Mouse (Mus musculus): ENCODE measurements at regions not wholly inside any gene's neighbourhood (a gene's known extent, or its start where the extent isn't known, plus 50 kb on each side); places are given as distances from the start of the nearest gene placed in this dataset.

DNA sequence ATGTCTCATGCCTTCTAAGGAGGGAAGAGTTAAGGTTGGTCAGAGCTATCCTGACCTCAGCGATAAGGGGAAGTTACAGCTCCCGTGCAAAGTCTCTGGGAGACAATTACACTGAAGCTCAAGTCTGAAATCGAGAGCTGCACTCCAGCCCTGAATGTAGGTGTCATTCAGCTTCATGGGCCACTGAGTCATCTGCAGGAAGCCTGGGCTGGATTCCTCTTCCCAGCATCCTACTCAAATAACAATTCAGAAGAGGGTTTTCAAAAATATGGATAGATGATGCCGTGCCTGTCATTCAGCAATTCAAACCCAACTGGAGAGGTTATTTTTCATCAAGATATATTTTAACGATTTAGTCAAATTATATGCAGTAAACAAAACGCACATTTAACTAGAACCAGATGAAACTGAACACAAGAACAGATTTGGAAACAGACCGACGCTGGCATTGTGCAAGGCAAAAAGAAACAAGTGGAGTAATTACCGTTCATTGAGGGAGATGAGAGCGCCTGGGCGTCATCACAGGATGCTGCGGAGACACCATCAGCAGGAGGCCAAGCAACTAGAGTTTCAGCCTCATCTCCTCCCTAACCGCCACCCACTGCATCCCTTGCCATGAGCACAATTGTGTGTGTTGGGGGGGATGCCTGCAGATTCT, 57.8 kb upstream of the Cfap46 start:
- DNase-seq, result no peak

DNA sequence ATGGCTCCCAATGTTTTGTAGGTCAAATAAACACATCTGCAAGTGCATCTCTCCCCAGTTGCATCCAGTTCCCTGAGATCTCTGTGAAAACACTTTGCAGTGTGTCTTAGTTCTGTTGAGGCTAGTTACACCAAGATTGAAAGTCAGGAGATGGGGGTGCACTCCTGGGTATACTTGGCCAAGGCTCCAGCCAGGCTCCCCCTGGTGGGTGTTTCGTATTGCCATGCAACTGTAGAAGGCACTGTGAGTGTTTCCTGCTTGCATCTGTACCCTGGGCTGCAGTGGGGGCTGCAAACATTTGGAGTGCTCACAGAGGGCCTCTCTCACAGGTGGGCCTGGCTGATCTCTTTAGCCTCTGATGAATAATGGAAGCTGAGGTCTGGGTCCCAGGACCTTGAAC, 63.2 kb upstream of the Cfap46 start:
- peak; percentile 42 to 54 for DNase-seq

DNA sequence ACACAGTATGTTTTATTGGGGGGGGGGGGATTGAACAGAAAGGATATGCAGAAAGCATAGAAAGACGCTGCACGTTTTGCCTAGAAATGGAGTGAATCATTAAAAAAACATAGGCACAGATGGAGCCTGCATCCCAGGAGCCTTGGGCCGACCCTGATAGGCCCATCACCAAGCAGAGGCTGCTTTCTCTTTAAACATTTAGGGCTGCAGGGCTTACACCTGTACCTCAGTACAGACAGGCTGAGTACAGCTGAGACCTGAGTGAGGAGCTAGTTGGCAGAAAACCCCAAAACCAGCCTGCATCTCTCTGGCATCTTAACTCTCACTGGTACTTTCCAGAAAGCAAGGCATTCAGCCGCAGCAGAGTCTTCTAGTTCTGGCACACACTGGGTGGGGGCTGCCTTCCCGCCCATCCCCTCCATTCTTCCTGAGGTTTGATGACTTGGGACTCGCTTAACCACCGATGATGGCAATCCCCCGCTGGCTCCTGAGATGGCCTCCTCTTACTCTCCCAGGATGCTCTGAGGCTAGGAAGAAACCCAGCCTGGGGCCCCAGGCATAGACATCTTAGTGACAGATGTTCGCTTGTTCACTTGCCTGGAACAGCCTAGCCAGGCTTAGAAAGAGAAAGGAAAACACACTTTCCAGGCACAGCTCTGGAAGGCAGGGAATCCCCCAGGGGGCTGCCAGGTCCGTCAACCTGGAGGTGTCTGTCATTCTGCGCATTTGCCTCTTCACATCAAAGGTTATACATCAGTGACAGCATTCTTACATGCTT, 63.9 kb upstream of the Cfap46 start:
- DNase-seq, result no peak

DNA sequence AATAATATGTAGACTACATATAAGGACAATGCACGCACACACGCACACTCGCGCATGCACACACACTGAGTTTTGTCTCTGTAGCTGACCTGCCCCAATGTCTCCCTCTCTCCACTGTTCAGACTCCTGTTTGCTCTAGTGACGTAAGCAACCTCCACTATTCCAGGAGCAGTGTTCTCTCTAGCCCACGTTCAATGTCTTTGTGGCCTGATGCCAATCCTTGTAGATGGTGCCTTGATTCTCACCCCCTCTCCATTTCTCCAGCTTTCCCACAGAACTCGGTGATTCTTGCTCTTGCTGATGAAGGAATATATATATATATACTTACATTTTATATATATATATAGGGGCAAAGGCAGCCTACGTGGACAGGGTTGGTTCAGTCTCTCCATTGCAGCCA, 71.4 kb upstream of the Cfap46 start:
- DNase-seq, result no peak

DNA sequence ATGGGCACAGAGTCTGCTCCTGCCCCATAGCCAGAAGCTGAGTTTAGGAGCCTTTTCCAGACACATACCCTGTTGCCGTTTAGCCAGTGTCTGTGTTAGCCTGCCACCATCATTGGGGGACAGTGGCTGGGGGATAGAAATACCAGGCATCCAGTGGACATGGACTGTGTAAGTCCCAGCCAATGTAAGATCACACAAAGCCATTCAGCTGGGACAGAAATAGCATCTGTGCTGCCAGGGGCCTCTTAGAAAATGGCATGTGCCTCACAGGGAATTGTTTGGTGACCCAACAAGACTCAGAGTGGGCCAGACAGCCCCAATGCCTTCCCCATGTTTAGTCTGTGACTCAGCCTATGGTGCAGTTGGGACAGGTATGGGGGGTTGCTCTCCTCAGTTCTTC, 71.5 kb upstream of the Adgra1 start:
- DNase-seq, result no peak

DNA sequence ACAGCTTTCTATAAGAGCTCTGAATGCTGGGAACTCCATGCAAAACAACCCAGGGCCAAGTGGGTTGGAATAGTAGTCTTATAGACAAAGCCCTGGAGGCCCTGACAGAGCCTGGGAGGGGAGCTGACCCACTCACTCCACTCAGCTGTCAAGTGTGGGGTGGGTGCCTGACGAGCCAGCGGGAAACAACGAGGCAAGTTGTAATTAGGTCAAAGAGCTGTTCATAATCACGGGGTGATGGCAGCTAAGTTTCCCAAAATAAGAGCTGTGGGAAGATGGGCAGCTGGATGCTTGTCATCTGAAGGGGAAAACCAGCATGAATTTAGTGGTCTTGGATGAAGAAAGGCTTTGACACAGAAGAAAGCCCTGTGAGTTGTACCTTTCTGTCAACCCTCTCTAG, 70.7 kb upstream of the Adgra1 start:
- no peak for DNase-seq

DNA sequence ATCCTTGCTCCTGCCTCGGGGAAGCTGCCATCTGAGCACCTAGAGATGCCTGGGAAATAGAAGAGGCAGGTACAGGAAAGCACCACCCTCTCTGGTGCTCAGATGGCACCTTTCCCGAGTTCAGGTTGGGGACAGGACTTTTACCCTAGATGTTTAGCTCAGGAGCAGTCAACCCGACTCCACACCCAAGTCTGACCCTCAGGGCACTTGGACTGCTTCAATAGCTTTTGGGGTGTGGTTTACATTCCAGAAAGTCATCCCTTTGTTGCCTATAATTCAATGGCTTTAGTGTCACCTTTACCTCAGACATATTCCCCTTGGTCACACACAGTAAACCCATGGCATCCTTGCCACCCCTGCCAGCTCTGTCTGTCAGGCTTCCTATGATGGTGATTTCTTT, 67.7 kb upstream of the Adgra1 start:
- no peak for DNase-seq

DNA sequence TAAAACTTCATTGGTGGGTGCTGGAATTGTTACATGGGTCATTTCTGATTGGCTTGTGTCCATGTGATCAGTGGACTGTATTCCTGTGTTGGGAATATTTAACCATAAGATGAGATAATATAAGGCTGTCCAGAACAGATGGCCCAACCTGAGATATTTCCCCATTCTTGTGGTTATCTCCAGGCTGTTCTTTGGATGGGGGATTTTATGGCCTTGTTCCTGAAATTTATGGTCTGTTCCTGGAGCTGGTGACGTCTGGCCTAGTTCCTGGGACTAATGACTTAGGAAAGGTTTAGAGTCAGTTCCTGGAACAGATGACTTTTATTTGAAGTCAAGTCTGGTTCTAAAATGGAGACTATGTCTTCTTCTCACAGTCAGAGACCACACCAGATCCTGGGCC, 64.8 kb upstream of the Adgra1 start:
- no peak for DNase-seq

DNA sequence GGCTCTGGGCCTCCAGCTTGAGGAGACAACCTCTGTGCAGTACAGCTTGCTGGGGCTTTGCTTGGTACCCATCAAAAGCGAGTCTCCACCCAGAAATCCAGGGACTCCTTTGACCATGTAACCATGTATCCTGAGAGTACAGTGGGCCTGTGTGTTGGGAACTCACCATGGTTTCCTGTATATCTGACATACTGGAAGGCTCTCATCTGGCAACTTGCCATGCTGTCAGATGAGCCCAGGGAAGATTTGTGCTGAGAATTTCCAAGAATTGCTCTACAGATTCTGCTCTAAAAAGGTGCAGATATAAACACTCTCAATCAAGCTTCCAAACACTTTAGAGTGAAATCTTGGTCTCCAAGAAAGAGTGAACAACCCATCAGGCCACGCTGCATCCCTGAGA, 56.7 kb upstream of the Adgra1 start:
- no peak for DNase-seq

DNA sequence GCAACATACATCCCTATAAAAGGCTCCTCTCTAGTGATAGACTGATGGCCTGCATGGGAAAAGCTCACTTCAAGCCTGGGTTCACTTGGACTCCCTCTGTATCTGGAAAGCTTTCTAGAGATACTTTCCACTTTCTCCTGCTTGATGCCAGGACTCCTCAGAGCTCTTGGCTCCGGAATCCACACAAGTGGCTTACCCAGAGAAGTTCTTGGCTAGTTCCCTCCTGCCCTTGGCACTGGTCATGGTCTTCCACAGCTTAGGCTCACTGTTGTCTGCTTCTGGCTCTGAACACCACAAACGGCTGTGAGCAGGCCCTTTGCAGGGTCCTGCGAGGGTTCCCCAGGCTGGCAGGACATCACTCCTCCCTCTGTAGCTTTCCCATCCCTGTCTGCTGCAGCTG, 54.1 kb upstream of the Adgra1 start:
- no peak for DNase-seq

DNA sequence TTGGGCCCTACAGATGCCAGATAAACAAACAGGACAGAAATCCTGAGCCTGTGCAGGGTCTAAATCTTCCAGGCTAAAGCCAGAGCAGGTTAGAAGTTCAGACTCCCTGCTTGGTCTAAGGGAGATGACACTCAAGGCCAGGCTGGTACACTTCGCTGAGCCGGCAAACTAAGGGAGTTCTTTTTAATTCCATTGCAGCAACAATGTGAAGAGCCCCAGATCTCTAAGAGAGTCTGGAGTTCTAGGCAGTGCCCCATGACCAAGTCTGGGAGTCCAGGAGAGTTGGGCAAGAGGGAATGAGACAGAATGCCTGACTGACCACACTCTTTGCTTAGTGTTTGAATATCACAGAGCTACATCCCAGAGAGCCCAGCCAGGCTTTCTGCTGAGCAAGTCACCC, 52.5 kb upstream of the Adgra1 start:
- DNase-seq, result no peak
